Mouse (Mus musculus) stomach, postnatal 0 days (tissue): ENCODE data around the gene Crybg1.

Experiments
- CTCF ChIP-seq: IDR thresholded peaks from 2 replicates; pipeline ENCODE4 v1.5.1; 2016; ENCODE audit warnings: antibody characterized with exemption, low read depth, mild to moderate bottlenecking, moderate library complexity
- EP300 ChIP-seq: optimal IDR thresholded peaks from 2 replicates; pipeline ENCODE3; 2016; ENCODE audit warnings: antibody characterized with exemption

GRCm38 (mm10) chr10:44003551-44004151, 145.0 kb downstream of the Crybg1 start:
- peak; percentile 55 for TF ChIP-seq CTCF
- TF ChIP-seq EP300: no peak
